Mouse (Mus musculus) kidney, embryonic 16.5 days (tissue): Measurements from ENCODE around the gene Kifc5b. TPM values are rescaled to one million over a fixed set of nuclear protein-coding genes. Genes with fewer than 3 reads are reported as not detected.
A peak's percentile ranks its signal among the peaks of the same experiment; 100 is the strongest.

Experiments
- ATAC-seq: fragments of 200-750 bp; cut with Nextera tagmentation; 2 replicates; pipeline ENCODE4 v1.8.0; 2017; ENCODE audit warnings: moderate TSS enrichment; ENCODE audit not compliant: low FRiP score, low TSS enrichment
- H3K27ac ChIP-seq: fragments of 300-500 bp; sonication (generic); 2 replicates; pipeline ENCODE4 v1.5.1; 2014; ENCODE audit warnings: low read length
- H3K27me3 ChIP-seq: fragments of 300-500 bp; sonication (generic); 2 replicates; pipeline ENCODE4 v1.6.1; 2014; ENCODE audit warnings: low read length, control low read depth, mixed read lengths; ENCODE audit not compliant: insufficient read depth
- H3K36me3 ChIP-seq: fragments of 300-500 bp; sonication (generic); 2 replicates; pipeline ENCODE4 v1.6.1; 2014; ENCODE audit warnings: low read length, control low read depth, mixed read lengths; ENCODE audit not compliant: insufficient read depth
- H3K4me1 ChIP-seq: fragments of 300-500 bp; sonication (generic); 2 replicates; pipeline ENCODE4 v1.6.1; 2014; ENCODE audit warnings: low read length, control low read depth, mixed read lengths; ENCODE audit not compliant: insufficient read depth
- H3K4me2 ChIP-seq: fragments of 300-500 bp; sonication (generic); replicated peaks from 2 replicates; pipeline ENCODE4 v1.6.1; 2014; ENCODE audit warnings: low read depth, low read length
- H3K4me3 ChIP-seq: fragments of 300-500 bp; sonication (generic); 2 replicates; pipeline ENCODE4 v1.5.1; 2014; ENCODE audit warnings: mild to moderate bottlenecking, low read length
- H3K9ac ChIP-seq: fragments of 300-500 bp; sonication (generic); replicated peaks from 2 replicates; pipeline ENCODE4 v1.6.1; 2014; ENCODE audit warnings: low read length
- H3K9me3 ChIP-seq: fragments of 300-500 bp; sonication (generic); 2 replicates; pipeline ENCODE4 v1.6.1; 2016; ENCODE audit warnings: low read length, control low read depth
- WGBS: fragments of 180-500 bp; shearing (Covaris S2); extraction: QIAGEN DNeasy Blood & Tissue Kit; methylation state at CpG from one replicate; pipeline ENCODE4 v1.1.7; 2014; 5-methylcytosine and 5-hydroxymethylcytosine counted together
- polyA plus RNA-seq: library from polyadenylated mRNA; unstranded; fragments of >200 nt; fragmentation: Nextera tagmentation; extraction: Ambion mirVana; gene quantifications from 2 replicates; pipeline ENCODE4 v1.2.1, GENCODE M21; 2015

Kifc5b gene
- polyA plus RNA-seq, 1 experiment from 2014 or later: 8.2 TPM

GRCm38 (mm10) chr17:26941031-26941789 lies 24.3 kb downstream of the Kifc5b start, which contains the start of gene Syngap1:
Gene Syngap1 (plus strand): TSS chr17:26941253.
- 2% methylated on average over 17 of the region's 24 CpGs for WGBS
- H3K4me1 ChIP-seq: peaks cover 45% of the 10 kb centered on the region
- ATAC-seq: no peak
- 0 out of 2 replicates have a peak, but pooled peaks cover 5% of the 10 kb centered on the region for H3K36me3 ChIP-seq
- peak within 1 kb of the TSS; percentile 96 for H3K27ac ChIP-seq
- H3K9ac ChIP-seq: peak within 1 kb of the TSS; percentile 77
- peak within 1 kb of the TSS; percentile 97 for H3K4me2 ChIP-seq
- H3K4me3 ChIP-seq: peak within 1 kb of the TSS; percentile 69
- no peaks in the 10 kb centered on the region for H3K27me3 ChIP-seq
- H3K9me3 ChIP-seq: no peaks in the 10 kb centered on the region

- Histone ChIP-seq H3K27me3 (no peaks in the 10 kb centered on the region), H3K27ac (peak overlapping the region; percentile 43; the same call in 1 of the 2 replicates), H3K36me3 (0 out of 2 replicates have a peak, but pooled peaks cover 5% of the 10 kb centered on the region), H3K9me3 (no peaks in the 10 kb centered on the region), H3K4me2 (peak overlapping the region; percentile 87), H3K9ac (peak overlapping the region; percentile 77), H3K4me3 (peak overlapping the region; percentile 49), H3K4me1 (peaks cover 53% of the 10 kb centered on the region)
- WGBS: 8% methylated on average over 4 of the region's 4 CpGs
- no peak for ATAC-seq
Measured at GRCm38 (mm10) chr17:26941841-26942570, 25.1 kb downstream of the Kifc5b start.

- peak overlapping the region; percentile 88 for H3K4me2 ChIP-seq
- H3K27me3 ChIP-seq: no peaks in the 10 kb centered on the region
- no peak for ATAC-seq
- H3K4me3 ChIP-seq: peak overlapping the region; percentile 55
- peaks cover 54% of the 10 kb centered on the region for H3K4me1 ChIP-seq
- peak overlapping the region; percentile 80 for H3K9ac ChIP-seq
- WGBS: 29% methylated on average over 13 of the region's 13 CpGs
- no peaks in the 10 kb centered on the region for H3K36me3 ChIP-seq
- H3K27ac ChIP-seq: peak overlapping the region; percentile 82
- no peaks in the 10 kb centered on the region for H3K9me3 ChIP-seq
Measured at GRCm38 (mm10) chr17:26945824-26946495, 29.1 kb downstream of the Kifc5b start.

GRCm38 (mm10) chr17:26946567-26946966 lies 29.7 kb downstream of the Kifc5b start:
- Histone ChIP-seq H3K4me3 (peak overlapping the region; percentile 55), H3K9ac (peak overlapping the region; percentile 80), H3K36me3 (no peaks in the 10 kb centered on the region), H3K4me2 (peak overlapping the region; percentile 88), H3K27ac (peak overlapping the region; percentile 82), H3K4me1 (peaks cover 59% of the 10 kb centered on the region), H3K9me3 (no peaks in the 10 kb centered on the region), H3K27me3 (no peaks in the 10 kb centered on the region)
- WGBS: 2% methylated on average over 35 of the region's 37 CpGs
- peak; percentile 36 for ATAC-seq

- no peak overlapping the region for H3K4me3 ChIP-seq
Measured at GRCm38 (mm10) chr17:26947231-26948100, 30.6 kb downstream of the Kifc5b start.

GRCm38 (mm10) chr17:26948316-26949050 lies 31.6 kb downstream of the Kifc5b start:
- Histone ChIP-seq H3K27me3 (no peaks in the 10 kb centered on the region), H3K4me1 (peaks cover 71% of the 10 kb centered on the region), H3K4me2 (peak overlapping the region; percentile 100), H3K36me3 (no peaks in the 10 kb centered on the region), H3K9ac (peak overlapping the region; percentile 84), H3K9me3 (no peaks in the 10 kb centered on the region), H3K4me3 (peak overlapping the region; percentile 65), H3K27ac (peak overlapping the region; percentile 68)
- no peak for ATAC-seq
- WGBS: 2% methylated on average over 28 of the region's 87 CpGs

More at GRCm38 (mm10) chr17:26947231-26948100, 30.6 kb downstream of the Kifc5b start:
- peaks cover 62% of the 10 kb centered on the region for H3K4me1 ChIP-seq
- no peaks in the 10 kb centered on the region for H3K36me3 ChIP-seq
- peak overlapping the region; percentile 88 for H3K4me2 ChIP-seq
- no peak for ATAC-seq
- H3K9me3 ChIP-seq: no peaks in the 10 kb centered on the region
- no peaks in the 10 kb centered on the region for H3K27me3 ChIP-seq
- WGBS: 56% methylated on average over 12 of the region's 12 CpGs
- peak overlapping the region; percentile 82; the same call in 1 of the 2 replicates for H3K27ac ChIP-seq
- peak overlapping the region; percentile 80 for H3K9ac ChIP-seq

- no peaks in the 10 kb centered on the region for H3K27me3 ChIP-seq
- H3K9ac ChIP-seq: peak overlapping the region; percentile 84
- peak overlapping the region; percentile 100 for H3K4me2 ChIP-seq
- no peaks in the 10 kb centered on the region for H3K9me3 ChIP-seq
- peak overlapping the region; percentile 68 for H3K27ac ChIP-seq
- WGBS: 7% methylated on average over 13 of the region's 14 CpGs
- no peaks in the 10 kb centered on the region for H3K36me3 ChIP-seq
- peak overlapping the region; percentile 65 for H3K4me3 ChIP-seq
- peaks cover 77% of the 10 kb centered on the region for H3K4me1 ChIP-seq
- peak; percentile 10; the same call in 1 of the 2 replicates for ATAC-seq
Measured at GRCm38 (mm10) chr17:26949051-26949577, 32.2 kb downstream of the Kifc5b start.

- no peaks in the 10 kb centered on the region for H3K9me3 ChIP-seq
- WGBS: 51% methylated on average over 5 of the region's 5 CpGs
- no peak for ATAC-seq
- peak overlapping the region; percentile 100; the same call in 1 of the 2 replicates for H3K4me2 ChIP-seq
- H3K4me3 ChIP-seq: no peak overlapping the region
- H3K27me3 ChIP-seq: no peaks in the 10 kb centered on the region
- H3K36me3 ChIP-seq: 0 out of 2 replicates have a peak, but pooled peaks cover 1% of the 10 kb centered on the region
- peaks cover 78% of the 10 kb centered on the region for H3K4me1 ChIP-seq
- peak overlapping the region; percentile 68 for H3K27ac ChIP-seq
- no peak overlapping the region for H3K9ac ChIP-seq
Measured at GRCm38 (mm10) chr17:26949866-26950265, 33.0 kb downstream of the Kifc5b start.
